Mouse (Mus musculus) stomach, embryonic 15.5 days (tissue): Measurements from ENCODE around the gene Pgpep1. TPM values are rescaled to one million over a fixed set of nuclear protein-coding genes. Genes with fewer than 3 reads are reported as not detected.
A peak's percentile ranks its signal among the peaks of the same experiment; 100 is the strongest.

Experiments
- ATAC-seq: fragments of 200-750 bp; cut with Nextera tagmentation; 2 replicates; pipeline ENCODE4 v1.8.0; 2017; ENCODE audit warnings: low read depth, moderate number of reproducible peaks, moderate TSS enrichment; ENCODE audit not compliant: insufficient read depth, low FRiP score
- H3K27ac ChIP-seq: fragments of 300-500 bp; sonication (generic); 2 replicates; pipeline ENCODE4 v1.5.1; 2015; ENCODE audit warnings: mild to moderate bottlenecking, inconsistent platforms
- H3K27me3 ChIP-seq: fragments of 300-500 bp; sonication (generic); replicated peaks from 2 replicates; pipeline ENCODE4 v1.6.1; 2015; ENCODE audit warnings: inconsistent platforms
- H3K36me3 ChIP-seq: fragments of 300-500 bp; sonication (generic); 2 replicates; pipeline ENCODE4 v1.6.1; 2015; ENCODE audit warnings: inconsistent platforms
- H3K4me1 ChIP-seq: fragments of 300-500 bp; sonication (generic); 2 replicates; pipeline ENCODE4 v1.6.1; 2015; ENCODE audit warnings: inconsistent platforms
- H3K4me2 ChIP-seq: fragments of 300-500 bp; sonication (generic); 2 replicates; pipeline ENCODE4 v1.6.1; 2015; ENCODE audit warnings: mild to moderate bottlenecking, inconsistent platforms
- H3K4me3 ChIP-seq: fragments of 300-500 bp; sonication (generic); replicated peaks from 2 replicates; pipeline ENCODE4 v1.5.1; 2015; ENCODE audit warnings: inconsistent platforms
- H3K9ac ChIP-seq: fragments of 300-500 bp; sonication (generic); 2 replicates; pipeline ENCODE4 v1.6.1; 2015; ENCODE audit warnings: inconsistent platforms
- H3K9me3 ChIP-seq: fragments of 300-500 bp; sonication (generic); 2 replicates; pipeline ENCODE4 v1.6.1; 2016; ENCODE audit warnings: inconsistent platforms
- WGBS: fragments of 180-500 bp; shearing (Covaris S2); methylation state at CpG from one replicate; pipeline ENCODE4 v1.1.7; 2015; 5-methylcytosine and 5-hydroxymethylcytosine counted together
- polyA plus RNA-seq: library from polyadenylated mRNA; unstranded; fragments of >200 nt; fragmentation: Nextera tagmentation; extraction: Ambion mirVana; gene quantifications from 2 replicates; pipeline ENCODE4 v1.2.1, GENCODE M21; 2015

Pgpep1 gene
- polyA plus RNA-seq, 1 experiment from 2014 or later: 49.9 TPM

DNA sequence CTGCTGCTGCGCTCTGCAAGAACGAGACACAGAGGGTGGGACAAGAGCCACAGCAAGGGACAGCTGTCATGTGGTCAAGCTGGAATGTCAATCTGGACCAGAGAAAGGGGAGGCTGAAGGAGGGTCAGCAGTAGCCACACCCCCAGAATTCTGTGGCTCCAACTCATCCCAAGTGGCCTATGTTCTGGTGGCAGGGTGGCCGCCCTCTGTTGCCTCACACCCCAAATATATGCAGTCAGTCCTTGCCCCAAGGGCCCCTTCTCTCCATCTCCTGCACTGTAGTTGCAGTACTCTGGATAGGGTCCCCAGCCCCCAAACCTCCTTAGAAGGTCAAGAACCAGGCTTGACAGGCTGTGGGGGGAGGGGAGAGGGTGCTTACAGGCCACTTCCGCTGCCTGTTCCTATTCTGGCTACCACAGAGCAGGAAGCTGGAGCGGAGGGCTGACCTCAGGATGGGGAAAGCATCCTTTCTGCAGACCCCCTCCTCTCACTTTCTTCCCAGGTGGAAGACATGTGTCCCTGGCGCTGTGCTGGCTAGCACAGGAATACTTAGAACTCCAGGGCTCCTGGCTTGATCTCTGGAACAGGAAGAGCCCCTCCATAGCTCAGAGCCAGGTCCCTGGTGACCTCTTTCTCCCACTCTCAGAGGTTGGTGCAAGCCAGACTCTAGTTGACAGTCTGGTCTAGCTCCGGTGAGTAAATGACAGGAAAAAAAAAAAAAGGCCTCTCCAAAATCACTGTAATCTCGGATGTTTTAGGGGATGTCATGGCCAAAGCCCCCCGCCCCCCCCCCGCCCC, 59.5 kb downstream of the Pgpep1 start:
- peak overlapping the region; percentile 50 for H3K4me2 ChIP-seq
- WGBS: 30% methylated on average over 10 of the region's 10 CpGs
- H3K9me3 ChIP-seq: no peaks in the 10 kb centered on the region
- peak overlapping the region; percentile 77 for H3K27ac ChIP-seq
- H3K4me3 ChIP-seq: 0 out of 2 replicates have a peak overlapping the region, but pooled peaks have one; percentile 3
- ATAC-seq: no peak
- H3K27me3 ChIP-seq: no peaks in the 10 kb centered on the region
- peaks cover 18% of the 10 kb centered on the region for H3K36me3 ChIP-seq
- H3K4me1 ChIP-seq: peaks cover 46% of the 10 kb centered on the region
- H3K9ac ChIP-seq: no peak overlapping the region

GRCm38 (mm10) chr8:70599507-70600290, 60.5 kb downstream of the Pgpep1 start:
- H3K27ac ChIP-seq: no peak overlapping the region
- no peak overlapping the region for H3K9ac ChIP-seq
- no peaks in the 10 kb centered on the region for H3K9me3 ChIP-seq
- 76% methylated on average over 12 of the region's 12 CpGs for WGBS
- no peak for ATAC-seq
- H3K4me2 ChIP-seq: no peak overlapping the region
- H3K4me3 ChIP-seq: no peak overlapping the region
- no peaks in the 10 kb centered on the region for H3K27me3 ChIP-seq
- H3K4me1 ChIP-seq: peaks cover 55% of the 10 kb centered on the region
- peaks cover 18% of the 10 kb centered on the region for H3K36me3 ChIP-seq

GRCm38 (mm10) chr8:70598722-70599121, 61.5 kb downstream of the Pgpep1 start:
- Histone ChIP-seq H3K9me3 (no peaks in the 10 kb centered on the region), H3K4me3 (peak overlapping the region; percentile 46), H3K36me3 (peaks cover 18% of the 10 kb centered on the region), H3K27me3 (no peaks in the 10 kb centered on the region), H3K9ac (no peak overlapping the region), H3K27ac (0 out of 2 replicates have a peak overlapping the region, but pooled peaks have one; percentile 22), H3K4me1 (peaks cover 58% of the 10 kb centered on the region), H3K4me2 (peak overlapping the region; percentile 78)
- WGBS: 24% methylated on average over 10 of the region's 10 CpGs
- no peak for ATAC-seq

DNA sequence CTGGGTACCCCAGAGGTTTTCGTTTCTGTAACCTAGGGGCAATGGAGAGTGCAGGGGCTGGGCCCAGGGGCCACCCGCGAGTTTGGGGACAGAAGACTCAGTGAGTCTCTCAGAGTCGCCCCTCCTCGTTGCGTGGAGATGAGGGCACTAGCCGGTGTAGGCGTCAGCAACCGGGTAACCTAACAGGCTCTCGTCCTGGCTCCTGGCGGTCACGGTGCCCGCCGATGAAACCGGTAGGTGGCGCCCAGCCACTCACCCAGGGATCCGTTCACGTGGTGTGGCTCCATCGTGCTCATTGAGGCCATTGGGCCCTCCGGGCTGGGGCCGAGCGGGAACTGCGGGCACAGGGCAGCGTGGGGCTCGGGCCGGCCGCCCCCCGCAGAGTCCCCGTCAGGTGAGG, 61.9 kb downstream of the Pgpep1 start:
- peaks cover 62% of the 10 kb centered on the region for H3K4me1 ChIP-seq
- peak overlapping the region; percentile 78 for H3K4me2 ChIP-seq
- peaks cover 18% of the 10 kb centered on the region for H3K36me3 ChIP-seq
- H3K27ac ChIP-seq: 0 out of 2 replicates have a peak overlapping the region, but pooled peaks have one; percentile 9
- WGBS: 11% methylated on average over 29 of the region's 29 CpGs
- H3K9me3 ChIP-seq: no peaks in the 10 kb centered on the region
- peak overlapping the region; percentile 6; the same call in 1 of the 2 replicates for H3K9ac ChIP-seq
- peak overlapping the region; percentile 46 for H3K4me3 ChIP-seq
- no peaks in the 10 kb centered on the region for H3K27me3 ChIP-seq
- 0 out of 2 replicates have a peak, but pooled peaks have one; percentile 8 for ATAC-seq

GRCm38 (mm10) chr8:70597417-70598272, 62.5 kb downstream of the Pgpep1 start:
- H3K9ac ChIP-seq: peak overlapping the region; percentile 6; the same call in 1 of the 2 replicates
- H3K36me3 ChIP-seq: peaks cover 16% of the 10 kb centered on the region
- no peak for ATAC-seq
- H3K27me3 ChIP-seq: no peaks in the 10 kb centered on the region
- no peaks in the 10 kb centered on the region for H3K9me3 ChIP-seq
- 20% methylated on average over 68 of the region's 68 CpGs for WGBS
- H3K27ac ChIP-seq: no peak overlapping the region
- H3K4me1 ChIP-seq: peaks cover 68% of the 10 kb centered on the region
- H3K4me3 ChIP-seq: peak overlapping the region; percentile 46
- peak overlapping the region; percentile 78 for H3K4me2 ChIP-seq

DNA sequence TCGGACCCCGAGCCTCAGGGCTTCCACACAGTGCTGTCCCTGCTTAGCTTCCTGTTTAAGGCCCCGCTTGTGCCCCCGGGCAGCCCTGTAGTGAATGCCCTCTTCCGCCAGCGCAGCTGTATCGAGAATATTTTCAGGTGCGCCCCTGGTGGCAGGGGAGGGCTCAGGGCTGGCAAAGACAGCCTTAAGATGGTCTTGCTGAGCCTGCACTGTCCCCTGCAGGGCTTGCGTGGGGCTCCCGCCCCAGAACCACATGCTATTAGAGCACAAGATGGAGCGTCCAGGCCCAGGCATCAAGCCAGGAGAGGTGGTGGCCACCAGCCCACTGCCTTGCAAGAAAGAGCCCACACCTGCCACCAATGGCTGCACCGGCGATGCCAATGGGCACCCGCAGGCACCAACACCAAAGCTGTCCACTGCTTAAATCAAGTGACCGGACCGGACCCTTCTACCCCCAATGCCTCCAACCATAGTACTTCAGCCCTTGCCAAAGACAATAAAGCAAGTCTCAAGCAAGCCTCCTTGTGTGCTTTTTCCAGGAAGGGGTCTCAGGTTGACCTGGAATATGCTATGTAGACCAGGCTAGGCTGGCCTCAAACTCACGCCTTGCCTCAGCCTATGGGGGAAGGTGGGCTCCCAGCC, 63.3 kb downstream of the Pgpep1 start:
- Histone ChIP-seq H3K36me3 (peaks cover 10% of the 10 kb centered on the region), H3K27me3 (no peaks in the 10 kb centered on the region), H3K9me3 (no peaks in the 10 kb centered on the region), H3K27ac (no peak overlapping the region), H3K4me3 (no peak overlapping the region), H3K9ac (no peak overlapping the region), H3K4me1 (peaks cover 68% of the 10 kb centered on the region), H3K4me2 (peak overlapping the region; percentile 78)
- 84% methylated on average over 17 of the region's 17 CpGs for WGBS
- no peak for ATAC-seq

Other genes starting within 250 kb of the Pgpep1 start
- 15.4 and 18.8 TPM in 2 replicates for gene Crtc1, start 220.8 kb downstream of the Pgpep1 start, polyA plus RNA-seq
- 20.5 and 20.7 TPM in 2 replicates for gene Klhl26, start 183.4 kb downstream of the Pgpep1 start, polyA plus RNA-seq
- gene Tmem59l, start 173.0 kb downstream of the Pgpep1 start, polyA plus RNA-seq: 3.0 and 3.5 TPM in 2 replicates
- gene Crlf1, start 167.2 kb downstream of the Pgpep1 start, polyA plus RNA-seq: 2.9 and 4.1 TPM in 2 replicates
- gene Rex1bd, start 153.6 kb downstream of the Pgpep1 start, polyA plus RNA-seq: 125 and 130 TPM in 2 replicates
- 843 and 950 TPM in 2 replicates for gene Uba52, start 149.6 kb downstream of the Pgpep1 start, polyA plus RNA-seq
- 292 and 304 TPM in 2 replicates for gene Fkbp8, start 132.7 kb downstream of the Pgpep1 start, polyA plus RNA-seq
- gene Kxd1, start 132.4 kb downstream of the Pgpep1 start, polyA plus RNA-seq: 58.5 and 60.1 TPM in 2 replicates
- gene Ell, start 120.9 kb downstream of the Pgpep1 start, polyA plus RNA-seq: 16.1 and 17.7 TPM in 2 replicates
- gene Isyna1, start 66.0 kb downstream of the Pgpep1 start, polyA plus RNA-seq: 127 and 133 TPM in 2 replicates
- 104 and 117 TPM in 2 replicates for gene Ssbp4, start 51.5 kb downstream of the Pgpep1 start, polyA plus RNA-seq
- 3.7 and 3.9 TPM in 2 replicates for gene Lrrc25, start 44.2 kb downstream of the Pgpep1 start, polyA plus RNA-seq
- gene Gdf15, start 27.9 kb downstream of the Pgpep1 start, polyA plus RNA-seq: 0.95 and 1.4 TPM in 2 replicates
- 271 and 297 TPM in 2 replicates for gene Lsm4, start 12.9 kb upstream of the Pgpep1 start, polyA plus RNA-seq
- gene Jund, start 38.6 kb upstream of the Pgpep1 start, polyA plus RNA-seq: 84.4 and 84.6 TPM in 2 replicates
- 0.04 TPM in 1 of 2 replicates, not detected in the other for gene Iqcn, start 43.1 kb upstream of the Pgpep1 start, polyA plus RNA-seq
- 1.1 and 1.9 TPM in 2 replicates for gene Gm3336, start 58.2 kb upstream of the Pgpep1 start, polyA plus RNA-seq
- gene Pde4c, start 63.3 kb upstream of the Pgpep1 start, polyA plus RNA-seq: 0.45 and 0.50 TPM in 2 replicates
- 20.9 and 24.0 TPM in 2 replicates for gene Rab3a, start 94.3 kb upstream of the Pgpep1 start, polyA plus RNA-seq
- gene Mpv17l2, start 100.6 kb upstream of the Pgpep1 start, polyA plus RNA-seq: 44.4 and 51.3 TPM in 2 replicates
- 58.1 and 58.4 TPM in 2 replicates for gene Pik3r2, start 116.3 kb upstream of the Pgpep1 start, polyA plus RNA-seq
- 13.3 and 16.5 TPM in 2 replicates for gene Mast3, start 144.7 kb upstream of the Pgpep1 start, polyA plus RNA-seq
- 0.26 and 0.43 TPM in 2 replicates for gene Il12rb1, start 148.1 kb upstream of the Pgpep1 start, polyA plus RNA-seq
- 6.5 and 7.0 TPM in 2 replicates for gene Arrdc2, start 179.3 kb upstream of the Pgpep1 start, polyA plus RNA-seq
- 1.5 and 2.1 TPM in 2 replicates for gene Kcnn1, start 202.9 kb upstream of the Pgpep1 start, polyA plus RNA-seq
- 90.9 and 91.3 TPM in 2 replicates for gene Ccdc124, start 213.5 kb upstream of the Pgpep1 start, polyA plus RNA-seq
- 4.1 and 6.0 TPM in 2 replicates for gene Slc5a5, start 232.4 kb upstream of the Pgpep1 start, polyA plus RNA-seq
- 3,920 and 3,932 TPM in 2 replicates for gene Rpl18a, start 237.0 kb upstream of the Pgpep1 start, polyA plus RNA-seq
- gene Map1s, start 245.5 kb upstream of the Pgpep1 start, polyA plus RNA-seq: 39.5 and 44.7 TPM in 2 replicates